Mouse (Mus musculus) testis, adult 2 months (tissue): ENCODE data around the gene Dbndd1. TPM values are rescaled to one million over a fixed set of nuclear protein-coding genes. Genes with fewer than 3 reads are reported as not detected.
"Not testable (repeated sequence)": the region's sequence is repeated elsewhere in the genome, so short reads cannot be mapped to it uniquely, and the experiment has no call there.

Experiments used
- H3K27ac ChIP-seq: fragments of 200-500 bp; 2 replicates; pipeline ENCODE4 v1.5.1; 2012; ENCODE audit warnings: low read depth, low read length; ENCODE audit not compliant: control insufficient read depth, insufficient read depth
- H3K27me3 ChIP-seq: fragments of 200-500 bp; 2 replicates; pipeline ENCODE4 v1.6.1; 2012; ENCODE audit warnings: mild to moderate bottlenecking, low read length, moderate library complexity; ENCODE audit not compliant: control insufficient read depth, insufficient read depth
- H3K36me3 ChIP-seq: fragments of 200-500 bp; 2 replicates; pipeline ENCODE4 v1.6.1; 2012; ENCODE audit warnings: mild to moderate bottlenecking, low read length; ENCODE audit not compliant: control insufficient read depth, insufficient read depth
- H3K4me1 ChIP-seq: fragments of 200-500 bp; 2 replicates; pipeline ENCODE4 v1.6.1; 2012; ENCODE audit warnings: low read length; ENCODE audit not compliant: control insufficient read depth, insufficient read depth
- H3K4me3 ChIP-seq: fragments of 200-500 bp; 2 replicates; pipeline ENCODE4 v1.5.1; 2012; ENCODE audit warnings: low read depth, mild to moderate bottlenecking, low read length, moderate library complexity, mixed read lengths; ENCODE audit not compliant: control insufficient read depth
- CTCF ChIP-seq: fragments of 200-500 bp; IDR thresholded peaks from 2 replicates; pipeline ENCODE4 v1.5.1; 2012; ENCODE audit warnings: low read depth, mild to moderate bottlenecking, inconsistent platforms, low read length, moderate library complexity; ENCODE audit not compliant: control insufficient read depth, insufficient read depth, insufficient replicate concordance
- POLR2A ChIP-seq: fragments of 200-500 bp; IDR thresholded peaks from 2 replicates; pipeline ENCODE4 v1.6.1; 2012; ENCODE audit warnings: low read depth, mild to moderate bottlenecking, inconsistent platforms, low read length, moderate library complexity; ENCODE audit not compliant: control insufficient read depth
- polyA plus RNA-seq: library from polyadenylated mRNA; depleted of rRNA; stranded (reverse); fragments of >200 nt; gene quantifications from 2 replicates; pipeline ENCODE4 v1.2.3, GENCODE M21; 2012; rRNA removed

The Dbndd1 gene
- polyA plus RNA-seq, result 51.9 and 52.5 TPM in 2 replicates

- Histone ChIP-seq H3K27me3 (no peaks in the 10 kb centered on the region; the same call in 1 of the 2 replicates), H3K36me3 (no peaks in the 10 kb centered on the region), H3K4me1 (peaks cover 24% of the 10 kb centered on the region), H3K4me3 (peak within 1 kb of the TSS; percentile 77), H3K27ac (no peak within 1 kb of the TSS; the same call in 1 of the 2 replicates)
- TF ChIP-seq CTCF, result no peak
- no peak for TF ChIP-seq POLR2A
These were observed at the start of gene Dbndd1 for GRCm38 (mm10) chr8:123514781-123515539. Gene Dbndd1 (minus strand): TSS chr8:123515463.

- not testable (repeated sequence) for H3K4me3 ChIP-seq, H3K27ac ChIP-seq, H3K4me1 ChIP-seq, H3K36me3 ChIP-seq, H3K27me3 ChIP-seq
These were observed 49.0 kb upstream of the Dbndd1 start for GRCm38 (mm10) chr8:123564221-123564620.

- H3K4me3 ChIP-seq, H3K4me1 ChIP-seq, H3K36me3 ChIP-seq, H3K27me3 ChIP-seq, H3K27ac ChIP-seq: not testable (repeated sequence)
These were observed 22.4 kb upstream of the Dbndd1 start for GRCm38 (mm10) chr8:123537641-123538040.

- H3K27ac ChIP-seq, result no peak overlapping the region
- no peaks in the 10 kb centered on the region for H3K27me3 ChIP-seq
- no peaks in the 10 kb centered on the region; the same call in 1 of the 2 replicates for H3K36me3 ChIP-seq
- TF ChIP-seq CTCF (no peak), POLR2A (no peak)
- no peak overlapping the region for H3K4me3 ChIP-seq
- no peaks in the 10 kb centered on the region for H3K4me1 ChIP-seq
These were observed 21.7 kb upstream of the Dbndd1 start for GRCm38 (mm10) chr8:123536990-123537380.

- no peak; the same call in 1 of the 2 replicates for TF ChIP-seq POLR2A
- no peak overlapping the region for H3K27ac ChIP-seq
- no peaks in the 10 kb centered on the region; the same call in 1 of the 2 replicates for H3K36me3 ChIP-seq
- no peaks in the 10 kb centered on the region for H3K4me1 ChIP-seq
- no peaks in the 10 kb centered on the region for H3K27me3 ChIP-seq
- no peak overlapping the region for H3K4me3 ChIP-seq
These were observed 21.2 kb upstream of the Dbndd1 start for GRCm38 (mm10) chr8:123536242-123536989.

GRCm38 (mm10) chr8:123527720-123528489 lies 12.6 kb upstream of the Dbndd1 start:
- Histone ChIP-seq H3K4me3 (no peak overlapping the region), H3K4me1 (0 out of 2 replicates have a peak, but pooled peaks cover 2% of the 10 kb centered on the region), H3K36me3 (no peaks in the 10 kb centered on the region; the same call in none of the 2 replicates), H3K27me3 (no peaks in the 10 kb centered on the region), H3K27ac (no peak overlapping the region)
- no peak for TF ChIP-seq POLR2A
- TF ChIP-seq CTCF, result no peak

GRCm38 (mm10) chr8:123520048-123520447 lies 4.8 kb upstream of the Dbndd1 start:
- H3K4me1 ChIP-seq, result peaks cover 17% of the 10 kb centered on the region
- H3K27me3 ChIP-seq, H3K27ac ChIP-seq, H3K36me3 ChIP-seq: not testable (repeated sequence)
- H3K4me3 ChIP-seq, result peak overlapping the region; percentile 31
